Mouse (Mus musculus) spleen, adult 2 months (tissue): Measurements from ENCODE around the gene Tspan3.

Experiments used
- CTCF ChIP-seq: fragments of 200-500 bp; IDR thresholded peaks from 2 replicates; pipeline ENCODE4 v1.5.1; 2011; ENCODE audit warnings: mild to moderate bottlenecking, inconsistent platforms; ENCODE audit not compliant: insufficient read depth, insufficient read length, insufficient replicate concordance; ENCODE audit errors: extremely low read depth
- POLR2A ChIP-seq: fragments of 200-500 bp; IDR thresholded peaks from 2 replicates; pipeline ENCODE4 v1.6.1; 2011; ENCODE audit warnings: low read depth, low read length, inconsistent platforms

GRCm38 (mm10) chr9:56205336-56205735 lies 40.1 kb upstream of the Tspan3 start:
- TF ChIP-seq POLR2A, result no peak
- no peak for TF ChIP-seq CTCF
